Mouse (Mus musculus): ENCODE data around the gene Cysrt1.

- no peak for TF ChIP-seq NANOG (IDR thresholded peaks at IDR 0.05; ENCODE audit: borderline replicate concordance, low read length)
- no peak for TF ChIP-seq CTCF (conservative IDR thresholded peaks at IDR 0.05; ENCODE audit: low read length)
Measured at GRCm38 (mm10) chr2:25197191-25197590, 45.1 kb downstream of the Cysrt1 start.
